Mouse (Mus musculus) lung, postnatal 0 days (tissue): ENCODE data around the gene Ablim1.

Experiments
- CTCF ChIP-seq: IDR thresholded peaks from 2 replicates; pipeline ENCODE4 v1.5.1; 2016; ENCODE audit warnings: antibody characterized with exemption, mild to moderate bottlenecking
- EP300 ChIP-seq: IDR thresholded peaks from 2 replicates; pipeline ENCODE4 v1.6.1; 2016; ENCODE audit warnings: antibody characterized with exemption, mild to moderate bottlenecking, control low read depth

DNA sequence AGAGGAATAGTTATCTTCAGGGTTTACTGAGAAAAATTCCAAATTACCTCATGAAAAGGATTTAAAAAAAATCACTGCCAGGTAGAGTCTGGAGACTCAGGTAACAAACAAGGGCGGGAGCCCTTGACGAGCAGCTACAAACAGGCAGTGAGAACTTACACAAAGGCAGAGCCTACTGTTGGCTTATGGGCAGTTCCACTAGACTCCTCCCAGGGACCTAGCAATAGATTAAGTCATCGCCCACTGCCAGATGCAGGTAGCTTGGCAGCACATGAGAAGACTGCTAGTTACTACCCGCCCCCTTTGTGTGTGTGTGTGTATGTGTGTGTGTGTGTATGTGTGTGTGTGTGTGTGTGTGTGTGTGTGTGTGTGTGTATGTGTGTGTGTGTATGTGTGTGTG is 193.7 kb downstream of the Ablim1 start:
- no peak for TF ChIP-seq CTCF
- no peak for TF ChIP-seq EP300
